Mouse (Mus musculus) gastrocnemius, postnatal 10 days (tissue): ENCODE measurements around the gene Creg2. TPM values are rescaled to one million over a fixed set of nuclear protein-coding genes. Genes with fewer than 3 reads are reported as not detected.
"Not testable (repeated sequence)": the region's sequence is repeated elsewhere in the genome, so short reads cannot be mapped to it uniquely, and the experiment has no call there.

ENCODE experiments used
- DNase-seq: peaks from one replicate; pipeline ENCODE4 v3.0.0; 2021; ENCODE audit warnings: mixed read lengths
- long read RNA-seq, 2 experiments: library from polyadenylated mRNA; stranded (forward); transcript quantifications; one replicate each; pipeline ENCODE4 v2.0.0; 2021
- total RNA-seq, 2 experiments: library from RNA; stranded (reverse); gene quantifications; 2 replicates each; pipeline ENCODE4 v1.2.3; 2021

Gene Creg2
- total RNA-seq: under 1 TPM; 0.14 to 0.18 TPM
- long read RNA-seq, experiment 1: 0 reads
- long read RNA-seq, experiment 2: 0 reads

- DNase-seq: no peak
These were observed at the start of gene Creg2 for GRCm38 (mm10) chr1:39651241-39651548. TSS of gene Creg2 (minus strand) at chr1:39651474.

- DNase-seq: no peak
These were observed 49.5 kb upstream of the Creg2 start for GRCm38 (mm10) chr1:39700599-39701273.

GRCm38 (mm10) chr1:39698456-39698855 is 47.2 kb upstream of the Creg2 start:
- no peak for DNase-seq

- DNase-seq: no peak
These were observed 43.9 kb upstream of the Creg2 start for GRCm38 (mm10) chr1:39695198-39695597.

- no peak for DNase-seq
These were observed 43.5 kb upstream of the Creg2 start for GRCm38 (mm10) chr1:39694756-39695155.

GRCm38 (mm10) chr1:39691974-39692373 is 40.7 kb upstream of the Creg2 start:
- no peak for DNase-seq

- DNase-seq: no peak
These were observed 39.8 kb upstream of the Creg2 start for GRCm38 (mm10) chr1:39691061-39691460.

- DNase-seq: no peak
These were observed 37.3 kb upstream of the Creg2 start for GRCm38 (mm10) chr1:39688573-39688972.

GRCm38 (mm10) chr1:39687279-39687678 is 36.0 kb upstream of the Creg2 start:
- DNase-seq: no peak

GRCm38 (mm10) chr1:39685841-39686240 is 34.6 kb upstream of the Creg2 start:
- peak; percentile 73 for DNase-seq

- no peak for DNase-seq
These were observed 30.4 kb upstream of the Creg2 start for GRCm38 (mm10) chr1:39681638-39682037.

GRCm38 (mm10) chr1:39680546-39680945 is 29.3 kb upstream of the Creg2 start:
- no peak for DNase-seq

GRCm38 (mm10) chr1:39678883-39679282 is 27.6 kb upstream of the Creg2 start:
- DNase-seq: no peak

- no peak for DNase-seq
These were observed 25.1 kb upstream of the Creg2 start for GRCm38 (mm10) chr1:39676221-39676876.

GRCm38 (mm10) chr1:39672362-39673105 is 21.3 kb upstream of the Creg2 start:
- DNase-seq: no peak

GRCm38 (mm10) chr1:39670211-39670935 is 19.1 kb upstream of the Creg2 start:
- DNase-seq: no peak

GRCm38 (mm10) chr1:39666751-39667252 is 15.5 kb upstream of the Creg2 start:
- no peak for DNase-seq

GRCm38 (mm10) chr1:39664039-39664625 is 12.9 kb upstream of the Creg2 start:
- no peak for DNase-seq

GRCm38 (mm10) chr1:39663050-39663449 is 11.8 kb upstream of the Creg2 start:
- no peak for DNase-seq

- no peak for DNase-seq
These were observed 5.8 kb upstream of the Creg2 start for GRCm38 (mm10) chr1:39656976-39657529.

GRCm38 (mm10) chr1:39654901-39655300 is 3.6 kb upstream of the Creg2 start:
- not testable (repeated sequence) for DNase-seq

- DNase-seq: no peak
These were observed 1.8 kb upstream of the Creg2 start for GRCm38 (mm10) chr1:39653028-39653427.
